Mouse (Mus musculus) ES-E14 (cell line): ENCODE measurements around the gene Hoxc12.

ENCODE experiments used
- CHD2 ChIP-seq: IDR thresholded peaks from 2 replicates; pipeline ENCODE4 v1.6.1; 2014; ENCODE audit warnings: mild to moderate bottlenecking, low read depth, low read length, inconsistent platforms
- HCFC1 ChIP-seq: IDR thresholded peaks from 2 replicates; pipeline ENCODE4 v1.6.1; 2012; ENCODE audit warnings: low read length, inconsistent platforms, borderline replicate concordance; ENCODE audit not compliant: insufficient read depth
- MAFK ChIP-seq: IDR thresholded peaks from 2 replicates; pipeline ENCODE4 v1.6.1; 2014; ENCODE audit warnings: mild to moderate bottlenecking, low read depth, low read length, inconsistent platforms; ENCODE audit not compliant: insufficient read depth
- ZC3H11A ChIP-seq: IDR thresholded peaks from 2 replicates; pipeline ENCODE4 v1.6.1; 2012; ENCODE audit warnings: low read depth, mild to moderate bottlenecking, inconsistent platforms, low read length, borderline replicate concordance
- ZNF384 ChIP-seq: IDR thresholded peaks from 2 replicates; pipeline ENCODE4 v1.6.1; 2012; ENCODE audit warnings: low read depth, low read length, inconsistent platforms

DNA sequence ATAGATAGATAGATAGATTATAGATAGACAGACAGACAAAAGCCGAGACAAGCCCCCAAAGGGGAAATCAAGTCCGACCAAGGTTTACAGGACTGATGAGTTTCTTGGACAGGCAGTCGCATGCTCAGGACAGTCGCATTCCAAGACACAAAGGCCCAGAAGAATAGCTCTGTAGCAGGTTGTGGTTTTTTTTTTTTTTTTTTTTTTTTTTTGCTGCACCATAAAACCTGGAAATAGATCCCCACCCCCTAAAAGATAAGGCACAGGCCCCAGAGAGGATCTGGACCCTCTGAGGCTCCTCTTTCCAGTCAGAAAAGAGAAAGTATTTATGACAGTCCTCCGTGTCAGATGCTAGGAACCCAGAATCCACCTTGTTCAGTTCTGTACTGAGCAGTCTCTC, 51.5 kb downstream of the Hoxc12 start:
- TF ChIP-seq MAFK (no peak), ZNF384 (0 out of 2 replicates have a peak, but pooled peaks have one; percentile 53), HCFC1 (no peak), ZC3H11A (no peak), CHD2 (no peak)
